Mouse (Mus musculus) lung, adult 2 months (tissue): ENCODE results near the gene Vps37c. TPM values are rescaled to one million over a fixed set of nuclear protein-coding genes. Genes with fewer than 3 reads are reported as not detected.

Experiments used
- DNase-seq: peaks from one replicate; pipeline ENCODE4 v3.0.0; 2022
- H3K4me1 ChIP-seq: fragments of 200-500 bp; 2 replicates; pipeline ENCODE4 v1.6.1; 2011; ENCODE audit warnings: low read length; ENCODE audit not compliant: control insufficient read depth, insufficient read depth
- H3K4me3 ChIP-seq: fragments of 200-500 bp; replicated peaks from 2 replicates; pipeline ENCODE3; 2011; ENCODE audit warnings: low read depth, mild to moderate bottlenecking, control low read depth, low read length; ENCODE audit errors: extremely low read depth
- CTCF ChIP-seq: fragments of 200-500 bp; IDR thresholded peaks from 2 replicates; pipeline ENCODE4 v1.5.1; 2011; ENCODE audit warnings: mild to moderate bottlenecking, low read length, control low read depth; ENCODE audit not compliant: insufficient read depth
- POLR2A ChIP-seq: fragments of 200-500 bp; IDR thresholded peaks from 2 replicates; pipeline ENCODE4 v1.6.1; 2011; ENCODE audit warnings: low read depth, mild to moderate bottlenecking, control low read depth, low read length, borderline replicate concordance; ENCODE audit errors: extremely low read depth
- WGBS: fragments of 180-500 bp; shearing (Covaris S2); methylation state at CpG from one replicate; pipeline ENCODE4 v1.1.7; 2018; 5-methylcytosine and 5-hydroxymethylcytosine counted together
- polyA plus RNA-seq: library from polyadenylated mRNA; depleted of rRNA; stranded (reverse); fragments of >200 nt; gene quantifications from 2 replicates; pipeline ENCODE4 v1.2.3, GENCODE M21; 2012; rRNA removed

Gene Vps37c
- polyA plus RNA-seq = 33.0 and 39.3 TPM in 2 replicates

- WGBS = under 1% methylated on average over 74 of the region's 74 CpGs
- DNase-seq = peak; percentile 97
- H3K4me3 ChIP-seq = peak within 1 kb of the TSS; percentile 94
- peak; percentile 58 for TF ChIP-seq POLR2A
- TF ChIP-seq CTCF = no peak
- H3K4me1 ChIP-seq = peaks cover 11% of the 10 kb centered on the region
Measured at GRCm38 (mm10) chr19:10688537-10689352, at the start of gene Vps37c. Gene Vps37c, plus strand, starts transcription at chr19:10688735.

DNA sequence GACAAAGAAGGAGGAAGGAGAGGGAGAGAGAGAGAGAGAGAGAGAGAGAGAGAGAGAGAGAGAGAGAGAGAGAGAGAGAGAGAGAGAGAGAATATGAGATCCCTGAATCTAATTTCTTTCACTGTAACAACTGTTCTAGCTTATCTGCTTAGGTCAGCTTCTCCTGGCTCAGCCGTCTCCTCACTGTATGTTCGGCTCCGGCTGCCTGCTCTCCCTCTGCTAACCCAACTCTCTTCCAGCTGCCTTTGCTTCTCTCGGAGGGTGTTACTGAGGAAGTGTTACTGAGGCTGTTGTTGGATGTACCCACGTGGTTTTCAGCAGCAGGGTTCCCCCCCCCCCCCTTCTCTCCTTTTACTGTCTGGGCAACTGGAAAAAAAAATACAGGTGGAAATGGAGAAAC is 48.5 kb upstream of the Vps37c start:
- WGBS = 10% methylated on average over 5 of the region's 5 CpGs
- no peak for TF ChIP-seq POLR2A
- TF ChIP-seq CTCF = no peak
- no peak for DNase-seq
- H3K4me1 ChIP-seq = no peaks in the 10 kb centered on the region
- H3K4me3 ChIP-seq = no peak overlapping the region

DNA sequence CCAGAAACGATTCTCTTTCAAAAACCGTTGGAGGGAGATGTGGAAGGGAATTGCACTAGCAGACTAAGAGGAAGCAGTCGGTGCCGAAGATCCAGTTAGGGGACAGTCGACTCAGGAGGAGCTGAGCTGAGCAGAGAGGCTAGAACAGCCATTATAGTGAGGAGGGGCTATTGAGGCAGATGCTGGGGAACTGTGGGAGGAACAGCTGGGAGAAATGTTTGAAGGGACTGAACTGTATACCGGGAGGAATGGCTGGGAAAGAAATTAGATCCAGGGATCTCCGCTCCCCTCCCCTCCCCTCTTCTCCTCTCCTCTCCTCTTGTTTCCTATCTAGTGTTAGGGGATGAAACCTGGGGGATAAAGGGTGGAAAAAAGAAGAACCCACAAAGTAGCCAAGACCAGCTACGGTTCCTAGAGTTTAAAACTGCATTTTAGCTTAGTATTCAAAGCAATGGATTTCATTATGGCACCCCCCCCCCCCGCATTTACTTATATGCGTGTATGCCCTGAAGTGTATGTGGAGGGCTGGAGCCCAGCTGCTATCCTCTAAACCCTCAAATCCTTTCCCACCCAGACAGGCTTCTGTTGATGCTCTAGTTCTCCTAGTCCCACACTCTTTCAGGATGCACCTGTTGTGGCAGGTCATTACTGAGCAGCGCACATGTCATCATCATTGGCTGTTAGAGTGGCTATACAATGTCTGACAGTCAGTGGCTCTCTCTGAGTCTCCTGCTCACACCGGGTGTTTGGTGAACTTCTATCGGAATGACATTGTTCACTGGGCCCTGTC is 47.8 kb upstream of the Vps37c start:
- WGBS = 47% methylated on average over 13 of the region's 13 CpGs
- TF ChIP-seq POLR2A (no peak), CTCF (no peak)
- DNase-seq = no peak
- Histone ChIP-seq H3K4me3 (no peak overlapping the region), H3K4me1 (no peaks in the 10 kb centered on the region)

DNA sequence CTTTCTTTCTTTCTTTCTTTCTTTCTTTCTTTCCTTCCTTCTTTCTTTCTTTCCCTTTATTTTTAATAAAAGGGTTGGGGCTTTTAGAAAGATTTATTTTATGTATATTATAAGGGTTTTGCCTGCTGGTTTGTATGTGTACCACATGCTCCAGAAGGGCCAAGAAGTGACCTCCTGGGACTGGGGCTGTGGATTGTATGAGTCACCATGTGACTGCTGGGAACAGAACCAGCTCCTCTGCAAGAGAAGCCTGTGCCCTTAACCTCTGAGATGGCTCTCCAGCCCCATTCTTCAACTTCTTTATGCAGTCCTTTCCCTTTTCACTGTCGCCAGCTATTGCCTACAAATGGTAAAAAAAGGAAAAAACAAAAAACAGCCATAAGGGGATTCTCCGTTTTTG is 42.9 kb upstream of the Vps37c start:
- TF ChIP-seq POLR2A = no peak
- no peak for TF ChIP-seq CTCF
- Histone ChIP-seq H3K4me3 (no peak overlapping the region), H3K4me1 (no peaks in the 10 kb centered on the region)
- WGBS = 73% methylated on average over 2 of the region's 2 CpGs
- no peak for DNase-seq

DNA sequence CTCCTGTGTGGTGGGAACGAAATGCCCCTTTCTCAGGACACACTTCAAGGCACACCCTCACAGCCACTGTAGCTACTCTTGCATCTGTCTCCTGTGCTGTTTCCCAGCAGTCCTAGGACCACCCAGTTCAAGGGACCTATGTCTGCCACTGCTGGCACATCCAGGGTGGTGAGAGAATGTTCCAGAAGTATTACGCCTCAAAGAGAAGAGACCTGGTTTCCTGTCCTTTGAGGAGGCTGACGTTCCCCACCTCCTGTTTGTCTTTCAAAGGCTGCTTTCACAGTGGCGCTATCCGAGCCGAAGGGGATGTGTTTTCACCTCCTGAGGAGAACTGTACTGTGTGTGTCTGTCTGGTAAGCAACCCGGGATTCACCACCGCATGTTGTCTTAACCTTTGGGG is 40.4 kb upstream of the Vps37c start:
- Histone ChIP-seq H3K4me3 (no peak overlapping the region), H3K4me1 (no peaks in the 10 kb centered on the region)
- WGBS = 63% methylated on average over 8 of the region's 8 CpGs
- DNase-seq = no peak
- no peak for TF ChIP-seq CTCF
- TF ChIP-seq POLR2A = no peak

- H3K4me3 ChIP-seq = no peak overlapping the region
- 47% methylated on average over 3 of the region's 3 CpGs for WGBS
- TF ChIP-seq POLR2A (no peak), CTCF (no peak)
- H3K4me1 ChIP-seq = no peaks in the 10 kb centered on the region
- no peak for DNase-seq
Measured at GRCm38 (mm10) chr19:10656058-10656457, 32.5 kb upstream of the Vps37c start.

- Histone ChIP-seq H3K4me3 (no peak overlapping the region), H3K4me1 (no peaks in the 10 kb centered on the region)
- DNase-seq = no peak
- WGBS = 59% methylated on average over 5 of the region's 5 CpGs
- TF ChIP-seq POLR2A (no peak), CTCF (no peak)
Measured at GRCm38 (mm10) chr19:10657742-10658141, 30.8 kb upstream of the Vps37c start.

- TF ChIP-seq CTCF = no peak
- TF ChIP-seq POLR2A = no peak
- WGBS = 26% methylated on average over 2 of the region's 2 CpGs
- no peak for DNase-seq
- Histone ChIP-seq H3K4me1 (no peaks in the 10 kb centered on the region), H3K4me3 (no peak overlapping the region)
Measured at GRCm38 (mm10) chr19:10658406-10658805, 30.1 kb upstream of the Vps37c start.

GRCm38 (mm10) chr19:10661373-10661772 is 27.2 kb upstream of the Vps37c start:
- no peak for DNase-seq
- Histone ChIP-seq H3K4me1 (no peaks in the 10 kb centered on the region), H3K4me3 (no peak overlapping the region)
- 69% methylated on average over 5 of the region's 5 CpGs for WGBS
- TF ChIP-seq CTCF = no peak
- no peak for TF ChIP-seq POLR2A

- no peak overlapping the region for H3K4me3 ChIP-seq
- no peaks in the 10 kb centered on the region for H3K4me1 ChIP-seq
- WGBS = 74% methylated on average over 2 of the region's 2 CpGs
- no peak for DNase-seq
- TF ChIP-seq CTCF (no peak), POLR2A (no peak)
Measured at GRCm38 (mm10) chr19:10661919-10662318, 26.6 kb upstream of the Vps37c start.

- H3K4me1 ChIP-seq = no peaks in the 10 kb centered on the region
- DNase-seq = no peak
- no peak overlapping the region for H3K4me3 ChIP-seq
- WGBS = 48% methylated on average over 3 of the region's 3 CpGs
- TF ChIP-seq CTCF = no peak
- TF ChIP-seq POLR2A = no peak
Measured at GRCm38 (mm10) chr19:10662665-10663064, 25.9 kb upstream of the Vps37c start.
